Mouse (Mus musculus): Measurements from ENCODE around the gene Asb8.

DNA sequence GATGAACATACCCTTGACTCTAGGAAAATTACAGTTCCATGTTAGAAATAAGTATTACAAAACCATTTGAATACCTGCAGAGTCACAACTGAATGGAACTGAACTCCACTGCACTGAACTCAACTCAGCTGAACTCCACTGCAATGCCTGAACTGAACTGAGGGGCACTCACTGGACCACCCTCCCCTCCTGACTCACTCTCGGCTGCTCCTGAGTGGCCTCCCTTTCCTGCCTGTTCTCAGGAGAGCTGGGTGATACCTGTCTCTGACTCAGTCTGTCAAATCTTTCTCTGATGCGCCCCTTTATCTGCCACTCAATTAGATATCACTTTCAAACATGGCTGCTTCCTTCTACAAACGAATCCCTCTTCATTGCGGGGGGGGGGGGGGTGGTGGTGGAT lies 11.3 kb downstream of the Asb8 start:
- no peak for TF ChIP-seq CTCF (IDR thresholded peaks at IDR 0.05; ENCODE audit: low read depth, low read length)
- no peak for TF ChIP-seq POLR2A (IDR thresholded peaks at IDR 0.05; ENCODE audit: borderline replicate concordance, low read depth, low read length)
